Comparison of ENCODE assay signal across 31 mouse cellular contexts in genomic region chr3:88944109-88944508, GRCm38 (mm10).
"Had no signal": no experiment of that assay in that cellular context is flagged by ENCODE, and none has a peak within 500 bp of the region (broad histone marks: within the 10 kb centered on the region; RNA-seq: fewer than 3 reads in every experiment).

No protein-coding gene starts in this region.

- H3K27ac ChIP-seq: limb, embryonic 10.5 days; limb, embryonic 12.5 days; limb, embryonic 13.5 days; limb, embryonic 15.5 days; liver, embryonic 14.5 days; liver, embryonic 15.5 days; lung, embryonic 15.5 days; macrophage; midbrain, embryonic 10.5 days; midbrain, embryonic 12.5 days; midbrain, embryonic 13.5 days; midbrain, embryonic 15.5 days; neural tube, embryonic 12.5 days; neural tube, embryonic 13.5 days had no signal

- H3K27me3 ChIP-seq: limb, embryonic 12.5 days; limb, embryonic 13.5 days; limb, embryonic 15.5 days; liver, embryonic 15.5 days; lung, embryonic 15.5 days; megakaryocyte, embryonic 14.5 days; midbrain, embryonic 12.5 days; midbrain, embryonic 13.5 days; midbrain, embryonic 15.5 days; neural tube, embryonic 12.5 days; neural tube, embryonic 13.5 days had no signal

- H3K9me3 ChIP-seq: limb, embryonic 10.5 days; limb, embryonic 12.5 days; limb, embryonic 13.5 days; limb, embryonic 15.5 days; liver, embryonic 15.5 days; lung, embryonic 15.5 days; megakaryocyte, embryonic 14.5 days; midbrain, embryonic 10.5 days; midbrain, embryonic 12.5 days; midbrain, embryonic 13.5 days; midbrain, embryonic 15.5 days; neural tube, embryonic 12.5 days; neural tube, embryonic 13.5 days had no signal

- H3K4me3 ChIP-seq: limb, embryonic 10.5 days; limb, embryonic 12.5 days; limb, embryonic 13.5 days; limb, embryonic 15.5 days; liver, embryonic 15.5 days; lung, embryonic 15.5 days; megakaryocyte, embryonic 14.5 days; midbrain, embryonic 10.5 days; midbrain, embryonic 12.5 days; midbrain, embryonic 13.5 days; midbrain, embryonic 15.5 days; myocyte; neural tube, embryonic 12.5 days; neural tube, embryonic 13.5 days had no signal

- H3K4me2 ChIP-seq: limb, embryonic 12.5 days; limb, embryonic 13.5 days; limb, embryonic 15.5 days; liver, embryonic 11.5 days; liver, embryonic 15.5 days; lung, embryonic 14.5 days; lung, embryonic 15.5 days; midbrain, embryonic 11.5 days; midbrain, embryonic 12.5 days; midbrain, embryonic 13.5 days; midbrain, embryonic 15.5 days; neural tube, embryonic 12.5 days; neural tube, embryonic 13.5 days had no signal

- H3K9ac ChIP-seq: limb, embryonic 12.5 days; limb, embryonic 13.5 days; limb, embryonic 15.5 days; liver, embryonic 14.5 days; liver, embryonic 15.5 days; liver, postnatal 0 days; lung, embryonic 14.5 days; lung, embryonic 15.5 days; midbrain, embryonic 12.5 days; midbrain, embryonic 13.5 days; midbrain, embryonic 15.5 days; neural tube, embryonic 12.5 days; neural tube, embryonic 13.5 days had no signal

- DNase-seq: left cerebral cortex, postnatal 4 days; liver; liver, postnatal 0 days; lung, adult 18-20 months; lung, adult 2 months; lung, embryonic 14.5 days; lung, postnatal 10 days; lung, postnatal 14 days; lung, postnatal 36 days; lung, postnatal 4 days; midbrain, embryonic 14.5 days had no signal

- ATAC-seq: liver, postnatal 0 days; lung, postnatal 0 days; midbrain, embryonic 13.5 days; midbrain, embryonic 15.5 days; midbrain, embryonic 16.5 days had no signal
